Mouse (Mus musculus) heart, embryonic 16.5 days (tissue): Measurements from ENCODE around the gene Ammecr1. TPM values are rescaled to one million over a fixed set of nuclear protein-coding genes. Genes with fewer than 3 reads are reported as not detected.

ENCODE experiments used
- ATAC-seq: fragments of 200-750 bp; cut with Nextera tagmentation; replicated peaks from 2 replicates; pipeline ENCODE4 v1.8.0; 2017; ENCODE audit warnings: moderate number of reproducible peaks; ENCODE audit not compliant: insufficient read depth, low FRiP score; ENCODE audit errors: extremely low read depth
- H3K27ac ChIP-seq: fragments of 300-500 bp; sonication (generic); 2 replicates; pipeline ENCODE4 v1.5.1; 2014; ENCODE audit warnings: mild to moderate bottlenecking, low read length, control low read depth, moderate library complexity
- H3K27me3 ChIP-seq: fragments of 300-500 bp; sonication (generic); 2 replicates; pipeline ENCODE4 v1.6.1; 2014; ENCODE audit warnings: low read length, mixed read lengths; ENCODE audit not compliant: control insufficient read depth, insufficient read depth
- H3K36me3 ChIP-seq: fragments of 300-500 bp; sonication (generic); 2 replicates; pipeline ENCODE4 v1.6.1; 2014; ENCODE audit not compliant: control insufficient read depth, insufficient read depth
- H3K4me1 ChIP-seq: fragments of 300-500 bp; sonication (generic); 2 replicates; pipeline ENCODE4 v1.6.1; 2014; ENCODE audit warnings: low read length, mixed read lengths; ENCODE audit not compliant: control insufficient read depth, insufficient read depth
- H3K4me2 ChIP-seq: fragments of 300-500 bp; sonication (generic); 2 replicates; pipeline ENCODE4 v1.6.1; 2014; ENCODE audit warnings: low read depth, mild to moderate bottlenecking, control low read depth, low read length
- H3K4me3 ChIP-seq: fragments of 300-500 bp; sonication (generic); 2 replicates; pipeline ENCODE4 v1.5.1; 2014; ENCODE audit warnings: mild to moderate bottlenecking, control low read depth, low read length
- H3K9ac ChIP-seq: fragments of 300-500 bp; sonication (generic); 2 replicates; pipeline ENCODE4 v1.6.1; 2014; ENCODE audit warnings: low read length, control low read depth
- H3K9me3 ChIP-seq: fragments of 300-500 bp; sonication (generic); replicated peaks from 2 replicates; pipeline ENCODE4 v1.6.1; 2016; ENCODE audit warnings: low read length; ENCODE audit not compliant: control insufficient read depth
- WGBS: fragments of 180-500 bp; shearing (Covaris S2); extraction: QIAGEN DNeasy Blood & Tissue Kit; methylation state at CpG from one replicate; pipeline ENCODE4 v1.1.7; 2014; 5-methylcytosine and 5-hydroxymethylcytosine counted together
- polyA plus RNA-seq: library from polyadenylated mRNA; unstranded; fragments of >200 nt; fragmentation: Nextera tagmentation; extraction: Ambion mirVana; gene quantifications from 2 replicates; pipeline ENCODE4 v1.2.1, GENCODE M21; 2015

Gene Ammecr1
- polyA plus RNA-seq, 1 experiment from 2014 or later, result 15.1 TPM

DNA sequence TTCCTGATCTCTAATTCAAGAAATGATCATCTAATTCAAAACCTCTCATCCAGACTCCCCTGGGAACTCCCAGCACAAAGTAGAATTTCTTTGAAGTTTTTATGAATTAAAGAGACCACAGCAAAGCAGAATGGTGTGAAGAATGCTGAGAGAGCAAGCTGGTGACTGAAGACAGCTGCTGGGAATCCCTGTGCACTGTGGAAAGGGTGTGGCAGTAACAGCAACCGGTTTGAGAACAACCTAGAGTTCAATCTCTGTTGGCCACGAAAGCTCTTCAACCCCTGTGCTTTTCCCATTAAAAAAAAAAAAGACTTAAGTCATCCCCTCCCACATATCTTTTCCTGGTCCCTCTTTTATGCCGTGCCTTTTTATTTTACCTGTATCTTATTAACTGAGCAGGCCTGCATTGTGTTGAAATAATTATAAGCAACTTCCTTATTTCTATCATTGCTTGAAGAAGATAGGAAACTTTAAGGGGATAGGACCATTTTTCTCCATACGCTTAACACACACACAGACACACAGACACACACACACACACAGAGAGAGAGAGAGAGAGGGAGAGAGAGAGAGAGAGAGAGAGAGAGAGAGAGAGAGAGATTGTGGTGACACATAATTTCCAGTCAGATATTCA, 6.7 kb downstream of the Ammecr1 start:
- peaks cover 5% of the 10 kb centered on the region; the same call in 1 of the 2 replicates for H3K4me1 ChIP-seq
- H3K27ac ChIP-seq, result no peak overlapping the region
- no peaks in the 10 kb centered on the region for H3K36me3 ChIP-seq
- no peaks in the 10 kb centered on the region for H3K27me3 ChIP-seq
- 56% methylated on average over 4 of the region's 4 CpGs for WGBS
- H3K9me3 ChIP-seq, result no peaks in the 10 kb centered on the region
- no peak overlapping the region for H3K9ac ChIP-seq
- no peak for ATAC-seq
- H3K4me2 ChIP-seq, result no peak overlapping the region
- no peak overlapping the region for H3K4me3 ChIP-seq

DNA sequence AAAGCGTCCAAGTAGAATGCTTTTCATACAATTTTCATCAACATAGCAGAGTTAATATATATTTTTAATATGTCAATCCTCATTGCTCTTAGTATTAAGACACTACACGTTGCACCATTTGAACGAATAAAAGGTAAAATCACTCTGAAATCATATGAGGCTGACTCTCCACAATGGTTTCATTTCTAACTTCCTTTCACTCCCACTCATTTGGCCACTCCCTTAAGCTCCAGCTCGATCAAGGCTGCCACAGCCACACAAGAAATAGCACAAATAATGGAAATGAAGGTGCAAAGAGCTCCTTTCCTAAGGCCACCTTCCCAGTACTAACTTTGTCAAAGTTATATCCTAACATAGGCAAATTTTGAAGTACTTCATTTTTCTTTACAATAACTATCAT, 38.1 kb downstream of the Ammecr1 start:
- 71% methylated on average over 4 of the region's 4 CpGs for WGBS
- H3K4me1 ChIP-seq, result no peaks in the 10 kb centered on the region

DNA sequence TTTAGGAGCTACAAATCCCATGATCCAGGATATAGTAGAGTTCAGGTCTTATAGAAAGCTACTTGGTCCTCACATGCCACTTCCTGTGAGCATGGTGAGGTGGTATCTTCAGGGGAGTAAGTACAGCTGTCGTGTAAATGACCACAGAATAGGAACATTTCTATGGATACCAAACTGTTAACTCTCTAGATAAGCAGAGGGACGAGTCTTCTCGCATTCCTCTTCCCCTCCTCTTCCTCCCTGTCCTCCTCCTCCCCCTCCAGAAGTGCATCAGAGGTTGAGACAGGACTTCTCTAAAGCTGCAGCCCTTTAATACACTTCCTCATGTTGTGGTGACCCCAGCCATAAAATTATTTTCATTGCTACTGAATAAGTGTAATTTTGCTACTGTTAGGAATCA, 49.1 kb downstream of the Ammecr1 start:
- Histone ChIP-seq H3K4me3 (no peak overlapping the region), H3K4me2 (no peak overlapping the region), H3K27ac (no peak overlapping the region), H3K27me3 (no peaks in the 10 kb centered on the region), H3K36me3 (no peaks in the 10 kb centered on the region), H3K9me3 (no peaks in the 10 kb centered on the region), H3K4me1 (0 out of 2 replicates have a peak, but pooled peaks cover 6% of the 10 kb centered on the region), H3K9ac (no peak overlapping the region)
- 44% methylated on average over 3 of the region's 3 CpGs for WGBS
- no peak for ATAC-seq

More for the DNA sequence above, 38.1 kb downstream of the Ammecr1 start:
- no peaks in the 10 kb centered on the region for H3K27me3 ChIP-seq
- no peaks in the 10 kb centered on the region for H3K36me3 ChIP-seq
- H3K9me3 ChIP-seq, result no peaks in the 10 kb centered on the region
- no peak for ATAC-seq
- no peak overlapping the region for H3K4me3 ChIP-seq
- H3K9ac ChIP-seq, result no peak overlapping the region
- H3K4me2 ChIP-seq, result no peak overlapping the region
- no peak overlapping the region for H3K27ac ChIP-seq

DNA sequence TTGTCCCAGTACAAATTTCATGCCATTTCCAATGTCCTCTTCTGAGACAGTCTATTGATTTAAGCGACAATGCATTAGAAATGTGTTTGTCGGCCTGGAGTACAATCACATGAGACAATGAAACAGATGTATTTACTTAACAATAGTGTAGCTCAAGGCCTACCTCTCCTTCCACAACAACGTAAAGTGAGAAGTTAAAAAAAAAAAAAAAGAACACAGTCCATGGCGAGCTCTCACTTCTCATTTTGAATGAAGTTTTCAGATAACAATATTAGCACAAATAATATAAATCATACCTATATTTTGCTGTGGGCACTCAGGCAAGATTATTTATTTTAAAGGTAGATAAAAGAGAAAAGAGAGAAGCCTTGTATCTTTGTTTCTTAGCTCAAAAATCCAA, 49.8 kb downstream of the Ammecr1 start:
- no peak overlapping the region for H3K9ac ChIP-seq
- no peaks in the 10 kb centered on the region for H3K27me3 ChIP-seq
- H3K4me2 ChIP-seq, result no peak overlapping the region
- H3K4me3 ChIP-seq, result no peak overlapping the region
- no peak for ATAC-seq
- 0 out of 2 replicates have a peak, but pooled peaks cover 6% of the 10 kb centered on the region for H3K4me1 ChIP-seq
- no peaks in the 10 kb centered on the region for H3K9me3 ChIP-seq
- no peak overlapping the region for H3K27ac ChIP-seq
- no peaks in the 10 kb centered on the region for H3K36me3 ChIP-seq
- 66% methylated on average over 4 of the region's 4 CpGs for WGBS

DNA sequence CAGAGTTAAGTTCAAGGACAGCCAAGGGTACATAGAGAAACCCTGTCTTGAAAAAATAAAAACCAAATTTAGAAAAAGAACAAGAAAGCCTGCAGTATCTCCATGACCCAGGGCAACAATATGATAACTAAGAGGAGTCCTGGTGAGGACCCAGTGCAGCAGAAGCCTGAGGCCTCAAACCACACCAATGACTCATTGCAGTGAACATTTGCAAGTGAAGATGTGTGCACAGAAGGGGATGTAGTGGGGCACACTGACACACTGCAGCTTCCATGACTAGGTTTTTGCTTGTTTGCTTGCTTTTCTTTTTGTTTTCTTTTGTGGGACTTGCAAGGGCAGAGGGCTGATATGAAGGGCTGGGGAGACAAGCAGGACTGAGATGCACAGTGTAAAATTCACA, 52.3 kb downstream of the Ammecr1 start:
- Histone ChIP-seq H3K4me1 (0 out of 2 replicates have a peak, but pooled peaks cover 6% of the 10 kb centered on the region), H3K9ac (no peak overlapping the region), H3K27me3 (no peaks in the 10 kb centered on the region), H3K4me3 (no peak overlapping the region), H3K36me3 (no peaks in the 10 kb centered on the region), H3K4me2 (no peak overlapping the region), H3K9me3 (no peaks in the 10 kb centered on the region), H3K27ac (no peak overlapping the region)
- no peak for ATAC-seq

DNA sequence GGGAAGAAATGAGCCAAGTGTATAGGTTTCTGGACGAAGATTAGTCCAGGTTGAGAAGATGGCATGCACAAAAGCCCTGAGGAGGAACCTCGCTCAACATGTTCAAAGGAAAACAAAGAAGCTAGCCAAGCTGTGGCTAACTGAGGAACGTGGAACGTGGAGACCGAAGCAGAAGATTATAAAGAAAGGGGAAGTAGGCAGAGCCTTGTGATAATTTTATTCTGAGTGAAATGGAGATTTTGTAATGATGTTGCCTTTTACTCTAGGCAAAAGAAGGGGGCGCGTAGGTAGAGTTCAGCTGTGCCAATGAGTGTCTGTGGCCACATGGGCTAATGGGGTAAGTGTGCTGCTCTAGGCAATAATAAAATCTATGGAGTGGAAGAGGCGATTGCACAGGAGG, 62.7 kb downstream of the Ammecr1 start:
- no peaks in the 10 kb centered on the region for H3K4me1 ChIP-seq
- no peaks in the 10 kb centered on the region for H3K36me3 ChIP-seq
- no peak overlapping the region for H3K4me2 ChIP-seq
- H3K9ac ChIP-seq, result no peak overlapping the region
- H3K27ac ChIP-seq, result no peak overlapping the region
- H3K9me3 ChIP-seq, result no peaks in the 10 kb centered on the region
- H3K27me3 ChIP-seq, result no peaks in the 10 kb centered on the region
- no peak for ATAC-seq
- H3K4me3 ChIP-seq, result no peak overlapping the region
- WGBS, result 76% methylated on average over 8 of the region's 8 CpGs

DNA sequence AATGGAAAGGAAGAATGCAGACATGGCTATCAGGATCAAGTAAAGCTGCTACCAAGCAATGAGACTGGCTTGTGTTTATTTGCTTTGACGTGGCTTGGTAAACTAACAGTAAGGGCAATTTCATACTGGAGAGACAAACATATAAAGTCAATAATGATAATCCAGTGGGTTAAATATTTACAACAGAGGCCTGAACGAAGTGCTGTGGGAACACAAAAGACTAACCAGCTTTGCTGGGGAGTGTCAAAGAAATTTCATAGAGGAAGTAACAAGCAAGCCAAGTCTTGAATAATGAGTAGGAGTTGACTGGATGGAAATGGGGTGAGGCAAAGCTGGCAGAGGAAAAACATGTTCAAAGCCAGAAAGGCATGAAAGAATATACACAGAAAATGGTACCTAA, 63.9 kb downstream of the Ammecr1 start:
- no peak for ATAC-seq
- Histone ChIP-seq H3K9ac (no peak overlapping the region), H3K9me3 (no peaks in the 10 kb centered on the region), H3K27me3 (no peaks in the 10 kb centered on the region), H3K4me2 (no peak overlapping the region), H3K27ac (no peak overlapping the region), H3K4me3 (no peak overlapping the region), H3K4me1 (no peaks in the 10 kb centered on the region), H3K36me3 (no peaks in the 10 kb centered on the region)
- WGBS, result 65% methylated on average over 2 of the region's 2 CpGs

DNA sequence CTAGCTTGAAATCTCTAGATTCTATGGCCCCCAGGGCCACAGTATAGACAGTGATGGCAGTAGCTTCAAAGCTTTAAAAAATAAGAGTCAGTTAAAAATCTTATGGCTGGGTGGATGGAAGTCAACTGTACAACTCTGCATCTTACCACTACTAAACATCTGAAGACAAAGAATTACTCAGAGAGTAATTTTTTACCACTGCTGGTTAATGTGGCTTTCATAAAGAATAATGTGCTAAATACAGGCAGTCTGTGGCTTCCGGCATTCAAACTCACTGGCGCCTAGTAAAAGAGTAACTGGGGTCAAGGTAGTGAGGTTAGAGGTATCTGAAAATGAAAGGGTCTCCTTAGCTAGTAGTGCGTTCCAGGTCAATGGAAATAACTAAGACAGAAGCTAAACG, 64.6 kb downstream of the Ammecr1 start:
- H3K27ac ChIP-seq, result no peak overlapping the region
- no peaks in the 10 kb centered on the region for H3K36me3 ChIP-seq
- ATAC-seq, result no peak
- no peak overlapping the region for H3K4me3 ChIP-seq
- H3K4me1 ChIP-seq, result no peaks in the 10 kb centered on the region
- H3K4me2 ChIP-seq, result no peak overlapping the region
- WGBS, result 79% methylated on average over 4 of the region's 4 CpGs
- no peaks in the 10 kb centered on the region for H3K9me3 ChIP-seq
- no peak overlapping the region for H3K9ac ChIP-seq
- H3K27me3 ChIP-seq, result no peaks in the 10 kb centered on the region

DNA sequence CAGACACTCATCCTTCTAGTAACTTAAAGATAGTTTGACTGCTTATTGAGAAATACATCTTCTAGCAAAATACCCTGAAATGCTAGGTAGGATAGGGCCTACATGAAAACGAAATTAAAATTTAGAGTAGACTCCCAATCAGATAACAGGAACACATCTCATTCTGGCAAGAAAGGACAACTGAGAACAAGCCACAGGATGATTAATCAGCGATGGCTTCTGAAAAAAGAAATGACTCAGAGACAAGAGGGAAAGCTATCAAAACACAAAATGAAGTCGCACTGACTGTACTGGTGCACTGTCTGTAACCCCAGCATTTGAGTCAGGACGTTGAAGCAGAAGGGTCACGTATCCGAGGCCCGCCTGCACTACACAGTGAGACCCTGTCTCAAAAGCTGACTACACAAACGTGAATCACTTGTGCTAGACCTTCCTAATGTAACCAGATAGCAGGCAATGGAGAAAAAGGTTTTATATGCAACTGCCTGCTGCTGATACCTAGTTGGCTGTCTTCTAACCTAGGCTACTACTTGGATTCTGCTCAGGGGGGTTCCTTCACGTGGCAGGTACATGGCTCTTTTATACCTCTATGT, 68.1 kb downstream of the Ammecr1 start:
- 81% methylated on average over 9 of the region's 9 CpGs for WGBS
- Histone ChIP-seq H3K4me2 (no peak overlapping the region), H3K36me3 (no peaks in the 10 kb centered on the region), H3K4me3 (no peak overlapping the region), H3K4me1 (no peaks in the 10 kb centered on the region), H3K9ac (no peak overlapping the region), H3K27ac (no peak overlapping the region), H3K27me3 (no peaks in the 10 kb centered on the region), H3K9me3 (no peaks in the 10 kb centered on the region)
- no peak for ATAC-seq
